Mouse (Mus musculus) liver, postnatal 0 days (tissue): ENCODE results near the gene Crip3.

Experiments
- CTCF ChIP-seq: sonication (generic); IDR thresholded peaks from 2 replicates; pipeline ENCODE4 v1.5.1; 2016; ENCODE audit warnings: antibody characterized with exemption, low read depth
- EP300 ChIP-seq: IDR thresholded peaks from 2 replicates; pipeline ENCODE4 v1.6.1; 2016; ENCODE audit warnings: antibody characterized with exemption, low read depth, mild to moderate bottlenecking

DNA sequence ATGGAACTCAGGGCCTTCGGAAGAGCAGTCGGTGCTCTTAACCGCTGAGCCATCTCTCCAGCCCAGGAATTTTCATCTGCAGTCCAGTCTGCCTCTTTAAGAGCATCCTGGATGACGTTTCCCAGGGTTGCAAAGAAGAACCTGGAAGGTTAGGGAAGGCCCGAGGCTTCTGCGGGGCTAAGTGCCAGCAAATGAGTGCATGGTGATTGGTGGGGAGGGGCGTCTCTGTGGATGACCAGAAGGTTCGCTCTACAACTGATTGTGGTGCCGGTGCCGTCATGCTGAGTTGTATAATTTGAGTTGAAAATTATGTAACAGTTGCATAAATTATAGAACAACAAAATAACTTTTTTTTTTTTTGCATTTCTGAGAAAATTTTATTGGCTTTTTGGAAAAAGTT, 10.4 kb downstream of the Crip3 start:
- TF ChIP-seq CTCF (no peak), EP300 (no peak)
